ENCODE assay signal across 34 mouse cellular contexts in genomic region chr1:118393916-118394315, GRCm38 (mm10).
"Had no signal": no experiment of that assay in that cellular context is flagged by ENCODE, and none has a peak within 500 bp of the region (broad histone marks: within the 10 kb centered on the region; RNA-seq: fewer than 3 reads in every experiment).

No protein-coding gene starts in this region.

- ATAC-seq: hindbrain, embryonic 16.5 days; hindbrain, postnatal 0 days; inflammation-experienced regulatory T-cells, adult 6 months; intestine, embryonic 15.5 days; intestine, embryonic 16.5 days; intestine, postnatal 0 days had no signal

- H3K27me3 ChIP-seq: heart, embryonic 12.5 days; heart, embryonic 13.5 days; heart, embryonic 15.5 days; hindbrain, embryonic 12.5 days; hindbrain, embryonic 13.5 days; hindbrain, embryonic 15.5 days; intestine, embryonic 15.5 days; kidney, embryonic 15.5 days had no signal

- H3K27ac ChIP-seq: heart, embryonic 10.5 days; heart, embryonic 13.5 days; heart, embryonic 15.5 days; hindbrain, embryonic 10.5 days; hindbrain, embryonic 12.5 days; hindbrain, embryonic 13.5 days; hindbrain, embryonic 14.5 days; hindbrain, embryonic 15.5 days; hindbrain, postnatal 0 days; intestine, embryonic 15.5 days; kidney, embryonic 15.5 days; kidney, postnatal 0 days; layer of hippocampus, adult 2 months had no signal

- H3K4me1 ChIP-seq: intestine, embryonic 15.5 days had no signal

- DNase-seq: heart, postnatal 10 days; heart, postnatal 36 days; heart, postnatal 4 days; kidney, adult 11 months; kidney, adult 18-20 months; kidney, adult 2 months; kidney, adult 8-10 months; kidney, adult 9 months; kidney, postnatal 10 days; kidney, postnatal 14 days; kidney, postnatal 25 days; kidney, postnatal 36 days; kidney, postnatal 4 days; layer of hippocampus, adult 9-11 months; layer of hippocampus, postnatal 36 days had no signal

- H3K9me3 ChIP-seq: heart, embryonic 10.5 days; heart, embryonic 12.5 days; heart, embryonic 13.5 days; heart, embryonic 15.5 days; hindbrain, embryonic 12.5 days; hindbrain, embryonic 13.5 days; hindbrain, embryonic 15.5 days; intestine, embryonic 15.5 days; kidney, embryonic 15.5 days had no signal

- H3K4me3 ChIP-seq: heart, embryonic 10.5 days; heart, embryonic 12.5 days; heart, embryonic 13.5 days; heart, embryonic 15.5 days; hindbrain, embryonic 10.5 days; hindbrain, embryonic 12.5 days; hindbrain, embryonic 13.5 days; hindbrain, embryonic 15.5 days; intestine, embryonic 15.5 days; kidney, embryonic 15.5 days; layer of hippocampus, adult 2 months had no signal

- H3K4me2 ChIP-seq: heart, embryonic 11.5 days; heart, embryonic 12.5 days; heart, embryonic 13.5 days; heart, embryonic 15.5 days; hindbrain, embryonic 12.5 days; hindbrain, embryonic 13.5 days; hindbrain, embryonic 14.5 days; hindbrain, embryonic 15.5 days; intestine, embryonic 15.5 days; kidney, embryonic 15.5 days had no signal

- H3K36me3 ChIP-seq: heart, embryonic 15.5 days; hindbrain, embryonic 15.5 days; intestine, embryonic 15.5 days had no signal

- H3K9ac ChIP-seq: heart, embryonic 12.5 days; heart, embryonic 13.5 days; heart, embryonic 15.5 days; hindbrain, embryonic 12.5 days; hindbrain, embryonic 13.5 days; hindbrain, embryonic 14.5 days; hindbrain, embryonic 15.5 days; intestine, embryonic 15.5 days; kidney, embryonic 15.5 days had no signal
